Mouse (Mus musculus) limb, embryonic 11.5 days (tissue): ENCODE measurements at regions not wholly inside any gene's neighbourhood (a gene's known extent, or its start where the extent isn't known, plus 50 kb on each side); places are given as distances from the start of the nearest gene placed in this dataset.
A peak's percentile ranks its signal among the peaks of the same experiment; 100 is the strongest.

ENCODE experiments used
- ATAC-seq: fragments of 200-750 bp; cut with Nextera tagmentation; 2 replicates; pipeline ENCODE4 v1.8.0; 2017; ENCODE audit warnings: low read depth; ENCODE audit not compliant: insufficient number of reproducible peaks, low FRiP score, low TSS enrichment
- DNase-seq: peaks from one replicate; pipeline ENCODE4 v3.0.0-alpha.2; 2015; ENCODE audit warnings: low spot score
- H3K27ac ChIP-seq: fragments of 300-500 bp; sonication (generic); replicated peaks from 2 replicates; pipeline ENCODE4 v1.5.1; 2014; ENCODE audit warnings: low read depth, mild to moderate bottlenecking, low read length
- H3K27me3 ChIP-seq: fragments of 300-500 bp; sonication (generic); 2 replicates; pipeline ENCODE4 v1.6.1; 2014; ENCODE audit warnings: mild to moderate bottlenecking, low read length, mixed read lengths; ENCODE audit not compliant: control insufficient read depth, insufficient read depth
- H3K36me3 ChIP-seq: fragments of 300-500 bp; sonication (generic); 2 replicates; pipeline ENCODE4 v1.6.1; 2014; ENCODE audit warnings: mild to moderate bottlenecking, low read length, moderate library complexity, mixed read lengths; ENCODE audit not compliant: control insufficient read depth, insufficient read depth
- H3K4me1 ChIP-seq: fragments of 300-500 bp; sonication (generic); 2 replicates; pipeline ENCODE4 v1.6.1; 2014; ENCODE audit warnings: low read length, mixed read lengths; ENCODE audit not compliant: control insufficient read depth, insufficient read depth
- H3K4me2 ChIP-seq: fragments of 300-500 bp; sonication (generic); 2 replicates; pipeline ENCODE4 v1.6.1; 2014; ENCODE audit warnings: low read depth, mild to moderate bottlenecking, moderate library complexity; ENCODE audit not compliant: severe bottlenecking
- H3K4me3 ChIP-seq: fragments of 300-500 bp; sonication (generic); 2 replicates; pipeline ENCODE4 v1.5.1; 2014; ENCODE audit warnings: low read depth, low read length
- H3K9ac ChIP-seq: fragments of 300-500 bp; sonication (generic); 2 replicates; pipeline ENCODE4 v1.6.1; 2014; ENCODE audit warnings: mild to moderate bottlenecking, low read length
- H3K9me3 ChIP-seq: fragments of 300-500 bp; sonication (generic); 2 replicates; pipeline ENCODE4 v1.6.1; 2016; ENCODE audit warnings: low read length; ENCODE audit not compliant: control insufficient read depth
- WGBS: fragments of 180-500 bp; shearing (Covaris S2); extraction: QIAGEN DNeasy Blood & Tissue Kit; methylation state at CpG from one replicate; pipeline ENCODE4 v1.1.7; 2014; 5-methylcytosine and 5-hydroxymethylcytosine counted together

- 0 out of 2 replicates have a peak overlapping the region, but pooled peaks have one; percentile 57 for H3K27ac ChIP-seq
- H3K4me2 ChIP-seq, result peak overlapping the region; percentile 27; the same call in 1 of the 2 replicates
- no peak overlapping the region for H3K9ac ChIP-seq
- WGBS, result 15% methylated on average over 8 of the region's 8 CpGs
- no peak overlapping the region for H3K4me3 ChIP-seq
- ATAC-seq (peak; percentile 6; the same call in 1 of the 2 replicates), DNase-seq (peak; percentile 38)
- H3K27me3 ChIP-seq, result no peaks in the 10 kb centered on the region
- H3K9me3 ChIP-seq, result no peaks in the 10 kb centered on the region
- H3K36me3 ChIP-seq, result no peaks in the 10 kb centered on the region
- H3K4me1 ChIP-seq, result peaks cover 19% of the 10 kb centered on the region
Measured at GRCm38 (mm10) chr3:21936616-21937015, 139.8 kb upstream of the Tbl1xr1 start.

GRCm38 (mm10) chr3:21937281-21938035, 139.0 kb upstream of the Tbl1xr1 start:
- no peaks in the 10 kb centered on the region for H3K9me3 ChIP-seq
- no peak for ATAC-seq
- no peaks in the 10 kb centered on the region for H3K27me3 ChIP-seq
- peak; percentile 50 for DNase-seq
- peaks cover 19% of the 10 kb centered on the region for H3K4me1 ChIP-seq
- no peak overlapping the region for H3K4me3 ChIP-seq
- no peaks in the 10 kb centered on the region for H3K36me3 ChIP-seq
- WGBS, result 23% methylated on average over 7 of the region's 7 CpGs
- no peak overlapping the region for H3K27ac ChIP-seq
- no peak overlapping the region for H3K4me2 ChIP-seq
- H3K9ac ChIP-seq, result no peak overlapping the region

- H3K4me2 ChIP-seq, result no peak overlapping the region
- H3K36me3 ChIP-seq, result no peaks in the 10 kb centered on the region
- H3K27ac ChIP-seq, result no peak overlapping the region
- H3K4me3 ChIP-seq, result no peak overlapping the region
- H3K27me3 ChIP-seq, result no peaks in the 10 kb centered on the region
- H3K4me1 ChIP-seq, result peaks cover 19% of the 10 kb centered on the region
- WGBS, result 24% methylated on average over 11 of the region's 11 CpGs
- H3K9me3 ChIP-seq, result no peaks in the 10 kb centered on the region
- peak; percentile 29 for DNase-seq
- H3K9ac ChIP-seq, result no peak overlapping the region
- ATAC-seq, result no peak
Measured at GRCm38 (mm10) chr3:21938071-21938848, 138.2 kb upstream of the Tbl1xr1 start.

GRCm38 (mm10) chr3:21939738-21940137, 136.7 kb upstream of the Tbl1xr1 start:
- DNase-seq (no peak), ATAC-seq (no peak)
- no peaks in the 10 kb centered on the region for H3K9me3 ChIP-seq
- no peak overlapping the region for H3K9ac ChIP-seq
- H3K36me3 ChIP-seq, result no peaks in the 10 kb centered on the region
- no peak overlapping the region for H3K4me2 ChIP-seq
- H3K27me3 ChIP-seq, result no peaks in the 10 kb centered on the region
- no peak overlapping the region for H3K4me3 ChIP-seq
- no peak overlapping the region for H3K27ac ChIP-seq
- peaks cover 11% of the 10 kb centered on the region for H3K4me1 ChIP-seq
- 91% methylated on average over 6 of the region's 6 CpGs for WGBS

GRCm38 (mm10) chr3:21941596-21941995, 134.9 kb upstream of the Tbl1xr1 start:
- no peak overlapping the region for H3K4me2 ChIP-seq
- 90% methylated on average over 2 of the region's 2 CpGs for WGBS

GRCm38 (mm10) chr3:21942912-21943311, 133.5 kb upstream of the Tbl1xr1 start:
- H3K9me3 ChIP-seq, result no peaks in the 10 kb centered on the region
- no peak for DNase-seq
- no peak overlapping the region for H3K4me2 ChIP-seq
- H3K27me3 ChIP-seq, result no peaks in the 10 kb centered on the region
- no peak for ATAC-seq
- H3K4me1 ChIP-seq, result peaks cover 5% of the 10 kb centered on the region; the same call in 1 of the 2 replicates
- no peaks in the 10 kb centered on the region for H3K36me3 ChIP-seq
- H3K27ac ChIP-seq, result no peak overlapping the region
- 91% methylated on average over 1 of the region's 1 CpGs for WGBS
- no peak overlapping the region for H3K4me3 ChIP-seq
- no peak overlapping the region for H3K9ac ChIP-seq

More at GRCm38 (mm10) chr3:21941596-21941995, 134.9 kb upstream of the Tbl1xr1 start:
- ATAC-seq, result no peak
- Histone ChIP-seq H3K4me3 (no peak overlapping the region), H3K36me3 (no peaks in the 10 kb centered on the region), H3K4me1 (peaks cover 7% of the 10 kb centered on the region), H3K27ac (no peak overlapping the region), H3K27me3 (no peaks in the 10 kb centered on the region), H3K9ac (no peak overlapping the region), H3K9me3 (no peaks in the 10 kb centered on the region)
- no peak for DNase-seq

GRCm38 (mm10) chr3:21945775-21946174, 130.7 kb upstream of the Tbl1xr1 start:
- no peak overlapping the region for H3K27ac ChIP-seq
- ATAC-seq, result no peak
- no peak overlapping the region for H3K4me3 ChIP-seq
- 71% methylated on average over 4 of the region's 4 CpGs for WGBS
- no peaks in the 10 kb centered on the region for H3K27me3 ChIP-seq
- H3K9me3 ChIP-seq, result no peaks in the 10 kb centered on the region
- no peak overlapping the region for H3K9ac ChIP-seq
- H3K4me1 ChIP-seq, result 0 out of 2 replicates have a peak, but pooled peaks cover 2% of the 10 kb centered on the region
- no peaks in the 10 kb centered on the region for H3K36me3 ChIP-seq
- no peak overlapping the region for H3K4me2 ChIP-seq
- no peak for DNase-seq

GRCm38 (mm10) chr3:21947320-21948073, 129.0 kb upstream of the Tbl1xr1 start:
- no peak for DNase-seq
- H3K9ac ChIP-seq, result no peak overlapping the region
- no peak overlapping the region for H3K4me3 ChIP-seq
- H3K27ac ChIP-seq, result no peak overlapping the region
- ATAC-seq, result no peak
- H3K27me3 ChIP-seq, result no peaks in the 10 kb centered on the region
- no peaks in the 10 kb centered on the region for H3K36me3 ChIP-seq
- H3K4me2 ChIP-seq, result no peak overlapping the region
- 0 out of 2 replicates have a peak, but pooled peaks cover 2% of the 10 kb centered on the region for H3K4me1 ChIP-seq
- no peaks in the 10 kb centered on the region for H3K9me3 ChIP-seq
- WGBS, result 10% methylated on average over 3 of the region's 3 CpGs
